Mouse (Mus musculus) midbrain, embryonic 16.5 days (tissue): ENCODE measurements around the gene Rnf169. TPM values are rescaled to one million over a fixed set of nuclear protein-coding genes. Genes with fewer than 3 reads are reported as not detected.
A peak's percentile ranks its signal among the peaks of the same experiment; 100 is the strongest.

Experiments
- ATAC-seq: fragments of 200-750 bp; cut with Nextera tagmentation; 2 replicates; pipeline ENCODE4 v1.8.0; 2017; ENCODE audit warnings: moderate TSS enrichment
- H3K27ac ChIP-seq: fragments of 300-500 bp; sonication (generic); 2 replicates; pipeline ENCODE4 v1.5.1; 2014; ENCODE audit warnings: mild to moderate bottlenecking, low read length, mixed read lengths
- H3K27me3 ChIP-seq: fragments of 300-500 bp; sonication (generic); 2 replicates; pipeline ENCODE4 v1.6.1; 2014; ENCODE audit warnings: low read depth, low read length, mixed read lengths; ENCODE audit not compliant: control insufficient read depth, insufficient read depth
- H3K36me3 ChIP-seq: fragments of 300-500 bp; sonication (generic); 2 replicates; pipeline ENCODE4 v1.6.1; 2014; ENCODE audit warnings: mild to moderate bottlenecking, low read length, moderate library complexity, mixed read lengths; ENCODE audit not compliant: control insufficient read depth, insufficient read depth
- H3K4me1 ChIP-seq: fragments of 300-500 bp; sonication (generic); 2 replicates; pipeline ENCODE4 v1.6.1; 2014; ENCODE audit warnings: mild to moderate bottlenecking, low read length, mixed read lengths; ENCODE audit not compliant: control insufficient read depth, insufficient read depth
- H3K4me2 ChIP-seq: fragments of 300-500 bp; sonication (generic); 2 replicates; pipeline ENCODE4 v1.6.1; 2014; ENCODE audit warnings: mild to moderate bottlenecking, low read length, mixed read lengths
- H3K4me3 ChIP-seq: fragments of 300-500 bp; sonication (generic); 2 replicates; pipeline ENCODE4 v1.5.1; 2014; ENCODE audit warnings: low read depth, mild to moderate bottlenecking, low read length, moderate library complexity, mixed read lengths
- H3K9ac ChIP-seq: fragments of 300-500 bp; sonication (generic); 2 replicates; pipeline ENCODE4 v1.6.1; 2014; ENCODE audit warnings: low read depth, low read length, mixed read lengths
- H3K9me3 ChIP-seq: fragments of 300-500 bp; sonication (generic); replicated peaks from 2 replicates; pipeline ENCODE4 v1.6.1; 2014; ENCODE audit warnings: mild to moderate bottlenecking, low read length, mixed read lengths; ENCODE audit not compliant: control insufficient read depth, poor library complexity, severe bottlenecking
- WGBS: fragments of 180-500 bp; shearing (Covaris S2); extraction: QIAGEN DNeasy Blood & Tissue Kit; methylation state at CpG from one replicate; pipeline ENCODE4 v1.1.7; 2014; 5-methylcytosine and 5-hydroxymethylcytosine counted together
- polyA plus RNA-seq: library from polyadenylated mRNA; unstranded; fragments of >200 nt; fragmentation: Nextera tagmentation; extraction: Ambion mirVana; gene quantifications from 2 replicates; pipeline ENCODE4 v1.2.1, GENCODE M21; 2015

The Rnf169 gene
- 4.3 and 4.4 TPM in 2 replicates for polyA plus RNA-seq

DNA sequence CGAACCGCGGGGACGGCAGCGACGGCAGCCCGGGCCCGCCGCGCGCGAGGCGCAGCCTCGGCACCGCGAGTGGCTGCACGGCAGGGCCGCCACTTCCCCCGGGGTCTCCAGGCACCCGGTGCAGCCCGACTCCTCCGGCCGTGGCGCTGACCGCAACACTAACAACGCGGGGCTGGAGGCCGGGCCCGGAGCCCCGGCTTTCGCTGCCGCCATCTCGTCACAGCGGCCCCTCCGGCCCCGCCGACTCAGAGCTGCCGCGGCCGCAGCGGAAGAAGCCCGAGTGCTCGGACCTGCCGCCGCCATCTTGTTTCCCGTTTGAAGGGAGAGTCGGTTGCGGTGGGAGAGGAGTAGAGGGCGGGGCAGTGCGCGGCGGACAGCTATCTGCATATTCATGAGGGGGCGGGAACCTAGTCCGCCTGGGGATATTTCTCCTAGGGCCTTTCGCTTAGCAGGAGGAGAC is at the start of gene Rnf169:
Gene Rnf169 (minus strand): TSS at position 317 of the 460 bp plus-strand sequence.
- Histone ChIP-seq H3K4me3 (peak within 1 kb of the TSS; percentile 95), H3K27ac (peak within 1 kb of the TSS; percentile 97), H3K4me2 (peak within 1 kb of the TSS; percentile 91), H3K4me1 (peaks cover 21% of the 10 kb centered on the region), H3K27me3 (no peaks in the 10 kb centered on the region), H3K9ac (peak within 1 kb of the TSS; percentile 96), H3K36me3 (no peaks in the 10 kb centered on the region), H3K9me3 (no peaks in the 10 kb centered on the region)
- WGBS: under 1% methylated on average over 38 of the region's 55 CpGs
- peak; percentile 94 for ATAC-seq

- Histone ChIP-seq H3K4me2 (no peak overlapping the region), H3K27ac (no peak overlapping the region), H3K4me1 (no peaks in the 10 kb centered on the region), H3K36me3 (no peaks in the 10 kb centered on the region), H3K9ac (no peak overlapping the region), H3K9me3 (no peaks in the 10 kb centered on the region), H3K4me3 (no peak overlapping the region), H3K27me3 (no peaks in the 10 kb centered on the region)
- 37% methylated on average over 3 of the region's 3 CpGs for WGBS
- no peak for ATAC-seq
Observed at GRCm38 (mm10) chr7:100029307-100029706, 49.1 kb upstream of the Rnf169 start.

DNA sequence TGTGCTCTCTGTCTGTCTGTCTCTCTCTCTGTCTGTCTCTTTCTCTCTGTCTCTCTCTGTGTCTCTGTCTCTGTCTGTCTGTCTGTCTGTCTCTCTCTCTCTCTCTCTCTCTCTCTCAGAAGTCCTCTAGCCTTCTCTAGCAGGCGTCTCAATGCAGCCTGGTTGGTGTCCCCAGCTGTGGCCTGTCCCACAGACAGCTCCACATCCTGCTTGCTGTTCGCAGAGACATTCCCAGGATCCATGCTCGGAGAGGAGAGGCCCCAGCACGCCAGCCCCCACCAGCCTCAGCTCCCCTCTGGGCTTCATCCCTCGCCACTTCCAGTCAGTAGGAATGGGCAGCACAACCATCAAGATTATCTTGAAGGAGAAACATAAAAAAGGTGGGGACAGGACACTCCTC is 47.1 kb upstream of the Rnf169 start:
- ATAC-seq: no peak
- Histone ChIP-seq H3K9ac (no peak overlapping the region), H3K9me3 (0 out of 2 replicates have a peak, but pooled peaks cover 2% of the 10 kb centered on the region), H3K27ac (no peak overlapping the region), H3K27me3 (no peaks in the 10 kb centered on the region), H3K4me1 (no peaks in the 10 kb centered on the region), H3K36me3 (no peaks in the 10 kb centered on the region), H3K4me2 (no peak overlapping the region), H3K4me3 (no peak overlapping the region)
- 73% methylated on average over 5 of the region's 5 CpGs for WGBS

GRCm38 (mm10) chr7:100017056-100017455 is 36.8 kb upstream of the Rnf169 start:
- Histone ChIP-seq H3K27me3 (no peaks in the 10 kb centered on the region), H3K9me3 (no peaks in the 10 kb centered on the region), H3K4me3 (no peak overlapping the region), H3K4me1 (no peaks in the 10 kb centered on the region), H3K27ac (no peak overlapping the region), H3K4me2 (no peak overlapping the region), H3K9ac (no peak overlapping the region), H3K36me3 (no peaks in the 10 kb centered on the region)
- ATAC-seq: no peak
- WGBS: 93% methylated on average over 8 of the region's 8 CpGs

- Histone ChIP-seq H3K27me3 (peaks cover 2% of the 10 kb centered on the region; the same call in 1 of the 2 replicates), H3K4me1 (no peaks in the 10 kb centered on the region), H3K4me3 (no peak overlapping the region), H3K36me3 (no peaks in the 10 kb centered on the region), H3K9ac (no peak overlapping the region), H3K27ac (no peak overlapping the region), H3K9me3 (no peaks in the 10 kb centered on the region), H3K4me2 (no peak overlapping the region)
- no peak for ATAC-seq
- WGBS: 74% methylated on average over 8 of the region's 8 CpGs
Observed at GRCm38 (mm10) chr7:100014123-100014600, 33.9 kb upstream of the Rnf169 start.

DNA sequence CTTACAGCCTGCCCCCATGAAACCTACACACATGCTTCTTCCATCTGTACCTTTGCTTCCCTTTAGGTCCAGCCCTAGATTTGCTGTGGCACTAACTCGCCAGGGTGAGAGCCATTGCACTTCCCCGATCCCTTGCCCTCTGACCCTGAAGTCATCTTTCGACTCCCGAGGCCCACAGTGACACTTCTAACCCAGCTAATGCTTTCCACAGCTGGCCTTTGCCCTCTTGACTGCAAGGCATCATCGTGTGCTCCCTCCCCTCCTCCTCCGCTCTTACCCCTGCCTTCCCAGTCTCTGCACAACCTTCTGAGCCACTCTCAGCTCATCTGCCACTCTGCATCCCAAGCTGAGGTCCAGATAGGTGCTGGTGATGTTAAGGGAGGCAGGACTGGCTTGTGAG is 32.3 kb upstream of the Rnf169 start:
- H3K27ac ChIP-seq: no peak overlapping the region
- H3K36me3 ChIP-seq: no peaks in the 10 kb centered on the region
- ATAC-seq: no peak
- H3K9ac ChIP-seq: no peak overlapping the region
- H3K4me1 ChIP-seq: no peaks in the 10 kb centered on the region
- no peak overlapping the region for H3K4me2 ChIP-seq
- WGBS: 65% methylated on average over 6 of the region's 6 CpGs
- H3K27me3 ChIP-seq: peaks cover 18% of the 10 kb centered on the region
- H3K4me3 ChIP-seq: no peak overlapping the region
- H3K9me3 ChIP-seq: no peaks in the 10 kb centered on the region

DNA sequence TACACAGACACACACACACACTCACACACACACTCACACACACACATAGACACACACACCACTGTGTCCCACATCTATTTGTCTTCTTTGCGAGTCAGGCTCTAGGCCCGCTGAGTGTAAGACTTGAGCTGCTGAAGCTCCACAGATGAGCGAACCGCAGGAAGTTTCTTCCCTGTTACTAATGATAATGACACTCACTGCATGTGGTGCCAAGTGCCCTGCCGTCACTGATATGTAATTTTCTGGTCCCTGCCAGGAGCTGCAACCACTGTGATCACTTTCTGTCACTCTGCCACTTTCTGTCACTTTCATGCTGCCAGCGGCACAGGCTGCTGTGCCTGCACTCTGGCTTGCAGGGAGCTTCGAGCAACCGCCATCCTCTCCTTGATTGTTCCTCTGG is 31.8 kb upstream of the Rnf169 start:
- H3K36me3 ChIP-seq: no peaks in the 10 kb centered on the region
- no peak overlapping the region for H3K4me2 ChIP-seq
- no peaks in the 10 kb centered on the region for H3K9me3 ChIP-seq
- H3K4me1 ChIP-seq: no peaks in the 10 kb centered on the region
- no peak overlapping the region for H3K9ac ChIP-seq
- no peak overlapping the region for H3K4me3 ChIP-seq
- WGBS: 55% methylated on average over 8 of the region's 8 CpGs
- no peak overlapping the region for H3K27ac ChIP-seq
- H3K27me3 ChIP-seq: peaks cover 22% of the 10 kb centered on the region
- no peak for ATAC-seq

GRCm38 (mm10) chr7:100010711-100011110 is 30.5 kb upstream of the Rnf169 start:
- WGBS: 60% methylated on average over 5 of the region's 5 CpGs
- Histone ChIP-seq H3K27me3 (peaks cover 29% of the 10 kb centered on the region), H3K4me2 (no peak overlapping the region), H3K4me1 (no peaks in the 10 kb centered on the region), H3K36me3 (no peaks in the 10 kb centered on the region), H3K9ac (no peak overlapping the region), H3K27ac (no peak overlapping the region), H3K9me3 (no peaks in the 10 kb centered on the region), H3K4me3 (no peak overlapping the region)
- ATAC-seq: no peak

DNA sequence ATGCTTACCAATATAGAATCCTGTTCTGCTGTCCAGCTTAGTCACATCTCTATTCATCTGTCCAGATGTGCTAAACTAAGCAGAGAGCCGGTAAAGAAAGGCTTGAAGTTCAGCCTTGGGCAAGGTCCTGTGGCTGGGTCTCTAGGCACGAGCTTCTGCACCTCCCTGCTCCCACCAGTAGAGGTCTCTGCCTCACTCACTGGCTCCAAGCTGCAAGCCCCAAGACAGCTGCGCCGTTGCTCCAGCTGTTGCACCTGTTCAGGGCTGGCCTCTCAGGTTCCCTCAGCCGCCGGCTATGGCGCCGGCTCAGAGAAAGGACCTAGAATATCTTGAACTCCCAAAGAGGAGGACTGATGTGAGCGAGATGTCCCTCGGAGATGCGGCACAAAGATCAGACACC is 29.4 kb upstream of the Rnf169 start:
- WGBS: 12% methylated on average over 11 of the region's 11 CpGs
- Histone ChIP-seq H3K4me3 (no peak overlapping the region), H3K4me1 (peaks cover 5% of the 10 kb centered on the region; the same call in 1 of the 2 replicates), H3K36me3 (no peaks in the 10 kb centered on the region), H3K27me3 (peaks cover 37% of the 10 kb centered on the region), H3K9me3 (no peaks in the 10 kb centered on the region), H3K27ac (no peak overlapping the region), H3K4me2 (no peak overlapping the region), H3K9ac (no peak overlapping the region)
- ATAC-seq: no peak
